Mouse (Mus musculus): ENCODE results near the gene Tmem39b.

DNA sequence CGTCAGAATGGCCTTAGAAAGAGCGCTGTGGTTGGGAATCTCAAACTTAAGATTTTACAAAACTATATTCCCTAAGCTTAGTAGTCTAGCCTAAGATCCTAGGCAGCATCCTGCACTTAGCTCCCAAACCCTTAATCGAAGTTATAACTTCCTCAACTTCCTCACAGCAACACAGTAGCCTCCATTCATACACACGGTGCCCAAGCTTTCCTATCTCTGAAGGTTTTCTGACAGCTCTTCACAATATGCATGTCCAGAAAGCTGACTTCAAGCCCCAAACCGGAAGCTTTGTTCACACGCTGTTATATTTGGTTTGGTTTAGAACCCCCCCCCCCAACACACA, 852 bp downstream of the Tmem39b start:
- TF ChIP-seq CTCF (IDR thresholded peaks at IDR 0.05; ENCODE audit: low read depth): no peak
- TF ChIP-seq EP300 (IDR thresholded peaks at IDR 0.05; ENCODE audit: low read depth): no peak

Data from liver, postnatal 0 days (tissue).